Mouse (Mus musculus) hindbrain, embryonic 14.5 days (tissue): Measurements from ENCODE around the gene Cd46. TPM values are rescaled to one million over a fixed set of nuclear protein-coding genes. Genes with fewer than 3 reads are reported as not detected.
A peak's percentile ranks its signal among the peaks of the same experiment; 100 is the strongest.

Source experiments
- ATAC-seq: fragments of 200-750 bp; cut with Nextera tagmentation; 2 replicates; pipeline ENCODE4 v1.8.0; 2017; ENCODE audit warnings: moderate number of reproducible peaks, mild to moderate bottlenecking, moderate TSS enrichment, moderate library complexity; ENCODE audit not compliant: low FRiP score
- DNase-seq: peaks from one replicate; pipeline ENCODE4 v3.0.0-alpha.2; 2015; ENCODE audit warnings: low spot score
- H3K27ac ChIP-seq: fragments of 300-500 bp; sonication (generic); 2 replicates; pipeline ENCODE4 v1.5.1; 2014; ENCODE audit warnings: mild to moderate bottlenecking, moderate library complexity
- H3K27me3 ChIP-seq: fragments of 300-500 bp; sonication (generic); 2 replicates; pipeline ENCODE4 v1.6.1; 2014; ENCODE audit warnings: mild to moderate bottlenecking, low read length, mixed read lengths; ENCODE audit not compliant: control insufficient read depth, insufficient read depth
- H3K36me3 ChIP-seq: fragments of 300-500 bp; sonication (generic); replicated peaks from 2 replicates; pipeline ENCODE4 v1.6.1; 2014; ENCODE audit not compliant: control insufficient read depth, insufficient read depth
- H3K4me1 ChIP-seq: fragments of 300-500 bp; sonication (generic); replicated peaks from 2 replicates; pipeline ENCODE4 v1.6.1; 2014; ENCODE audit warnings: antibody characterized with exemption, low read length, mixed read lengths; ENCODE audit not compliant: control insufficient read depth, insufficient read depth
- H3K4me2 ChIP-seq: fragments of 300-500 bp; sonication (generic); replicated peaks from 2 replicates; pipeline ENCODE4 v1.6.1; 2014; ENCODE audit warnings: mild to moderate bottlenecking, moderate library complexity
- H3K4me3 ChIP-seq: fragments of 300-500 bp; sonication (generic); replicated peaks from 2 replicates; pipeline ENCODE4 v1.5.1; 2014; ENCODE audit warnings: mild to moderate bottlenecking, low read length
- H3K9ac ChIP-seq: fragments of 300-500 bp; sonication (generic); 2 replicates; pipeline ENCODE4 v1.6.1; 2014
- H3K9me3 ChIP-seq: fragments of 300-500 bp; sonication (generic); 2 replicates; pipeline ENCODE4 v1.6.1; 2016; ENCODE audit warnings: low read length; ENCODE audit not compliant: control insufficient read depth
- WGBS: fragments of 180-500 bp; shearing (Covaris S2); extraction: QIAGEN DNeasy Blood & Tissue Kit; methylation state at CpG from one replicate; pipeline ENCODE4 v1.1.7; 2014; 5-methylcytosine and 5-hydroxymethylcytosine counted together
- microRNA counts: library from miRNA; unstranded; fragments of <30 nt; microRNA quantifications from one replicate; lab custom pipeline; 2016
- microRNA-seq: library from miRNA; unstranded; fragments of <30 nt; microRNA quantifications from one replicate; pipeline ENCODE4, GENCODE M21; 2016
- polyA plus RNA-seq: library from polyadenylated mRNA; unstranded; fragments of >200 nt; fragmentation: Nextera tagmentation; extraction: Ambion mirVana; gene quantifications from 2 replicates; pipeline ENCODE4 v1.2.1, GENCODE M21; 2014

Cd46 gene
- polyA plus RNA-seq, 1 experiment from 2014 or later, result 1.7 TPM

DNA sequence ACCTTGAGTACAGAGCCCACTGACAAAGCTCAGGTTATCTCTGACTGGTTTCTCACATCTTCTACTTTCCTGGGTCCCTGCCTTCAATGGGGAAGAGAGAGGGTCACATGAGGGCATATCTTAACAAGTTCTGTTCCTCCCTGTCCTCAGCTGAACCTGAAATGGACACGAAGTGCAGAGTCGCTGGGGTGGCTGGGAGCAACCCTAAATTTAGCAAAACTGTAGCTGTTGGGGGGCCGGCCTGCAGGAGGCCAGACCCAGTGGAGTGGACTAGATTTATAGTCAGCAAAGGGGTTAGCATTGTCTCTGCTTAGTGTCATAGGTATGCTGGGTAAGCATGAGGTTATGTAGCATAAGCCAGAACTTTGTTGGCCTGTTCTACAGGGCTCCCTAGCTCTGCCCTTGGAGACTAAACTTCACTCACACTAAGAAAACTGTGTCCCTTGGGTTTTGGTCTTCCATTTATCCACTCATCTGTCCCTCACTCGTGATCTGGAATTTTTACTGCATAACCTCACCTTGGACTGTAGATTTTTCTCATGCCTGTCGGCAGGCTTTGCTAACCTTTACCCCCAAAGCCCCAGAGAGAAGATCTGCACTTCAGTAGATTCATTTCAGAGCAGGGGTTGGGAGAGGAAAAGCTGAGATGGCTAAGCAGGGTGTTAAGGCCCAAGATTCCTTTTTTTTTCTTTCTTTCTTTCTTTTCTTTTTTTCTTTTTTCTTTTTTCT, 99.3 kb downstream of the Cd46 start:
- H3K27ac ChIP-seq, result no peak overlapping the region
- no peak for ATAC-seq
- 84% methylated on average over 5 of the region's 5 CpGs for WGBS
- H3K9ac ChIP-seq, result no peak overlapping the region
- no peaks in the 10 kb centered on the region for H3K27me3 ChIP-seq
- H3K36me3 ChIP-seq, result no peaks in the 10 kb centered on the region
- H3K9me3 ChIP-seq, result no peaks in the 10 kb centered on the region
- H3K4me3 ChIP-seq, result no peak overlapping the region
- H3K4me2 ChIP-seq, result no peak overlapping the region
- no peak for DNase-seq
- H3K4me1 ChIP-seq, result no peaks in the 10 kb centered on the region

GRCm38 (mm10) chr1:194991654-194992053, 100.4 kb downstream of the Cd46 start:
- Histone ChIP-seq H3K27me3 (no peaks in the 10 kb centered on the region), H3K4me3 (no peak overlapping the region), H3K9me3 (no peaks in the 10 kb centered on the region), H3K27ac (no peak overlapping the region), H3K36me3 (no peaks in the 10 kb centered on the region), H3K4me1 (no peaks in the 10 kb centered on the region), H3K9ac (no peak overlapping the region), H3K4me2 (no peak overlapping the region)
- DNase-seq (no peak), ATAC-seq (no peak)
- 95% methylated on average over 2 of the region's 2 CpGs for WGBS

GRCm38 (mm10) chr1:194990976-194991375, 101.1 kb downstream of the Cd46 start:
- 94% methylated on average over 2 of the region's 2 CpGs for whole genome bisulfite sequencing
- Histone ChIP-seq H3K27ac (no peak overlapping the region), H3K27me3 (no peaks in the 10 kb centered on the region), H3K4me3 (no peak overlapping the region), H3K4me1 (no peaks in the 10 kb centered on the region), H3K36me3 (no peaks in the 10 kb centered on the region), H3K9me3 (no peaks in the 10 kb centered on the region), H3K9ac (no peak overlapping the region), H3K4me2 (no peak overlapping the region)
- ATAC-seq (no peak), DNase-seq (no peak)

DNA sequence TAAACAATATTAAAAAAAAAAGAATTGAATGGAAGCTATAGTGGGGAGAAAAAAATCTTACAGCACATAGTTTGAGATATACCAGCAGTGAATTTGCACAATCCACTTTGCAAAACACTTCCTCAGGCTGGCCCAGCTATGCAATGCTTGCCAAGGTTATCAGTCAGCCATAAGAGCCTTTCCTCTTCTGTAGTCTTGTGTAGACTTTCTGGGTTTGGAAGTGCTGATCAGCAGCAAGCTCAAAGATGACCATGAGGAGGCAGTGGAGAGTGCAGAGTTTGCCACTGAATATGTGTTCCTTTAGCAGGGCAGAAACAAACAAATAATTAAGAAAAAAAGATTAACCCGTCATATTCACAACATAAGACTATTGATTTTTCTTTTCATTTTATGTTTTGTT, 103.0 kb downstream of the Cd46 start:
- Histone ChIP-seq H3K4me2 (no peak overlapping the region), H3K4me3 (no peak overlapping the region), H3K36me3 (no peaks in the 10 kb centered on the region), H3K9ac (no peak overlapping the region), H3K27ac (no peak overlapping the region), H3K27me3 (no peaks in the 10 kb centered on the region), H3K4me1 (no peaks in the 10 kb centered on the region), H3K9me3 (no peaks in the 10 kb centered on the region)
- no peak for ATAC-seq
- 95% methylated on average over 1 of the region's 1 CpGs for WGBS
- DNase-seq, result no peak

MicroRNAs within 50 kb of the gene (microRNA counts, 519-probe panel; counts per million panel counts)
- microRNA mmu-miR-29b (lab: Ali Mortazavi, UCI) (1,652 counts per million, percentile 3 among the panel's probes with 10 or more counts), microRNA mmu-miR-29c (lab: Ali Mortazavi, UCI) (4,997 counts per million, percentile 54 among the panel's probes with 10 or more counts)

Small RNA genes lying within 50 kb of the gene (microRNA-seq; reads per million reads assigned to microRNA genes)
- gene Mir29b-2 (3.1 reads per million, percentile 12 among the genes with 10 or more reads in this experiment), gene Mir29c (211 reads per million, percentile 60 among the genes with 10 or more reads in this experiment)

Other genes with a start within 250 kb of the Cd46 start
- gene Cd34, start 153.4 kb downstream of the Cd46 start, polyA plus RNA-seq, result 38.3 and 38.6 TPM in 2 replicates
- 33.0 and 40.4 TPM in 2 replicates for gene Cr1l, start 39.3 kb upstream of the Cd46 start, polyA plus RNA-seq
- 0.57 and 1.3 TPM in 2 replicates for gene Cr2, start 84.5 kb upstream of the Cd46 start, polyA plus RNA-seq